Mouse (Mus musculus): ENCODE data around the gene Cacfd1.

Gene Cacfd1

GRCm38 (mm10) chr2:27009714-27010244 is at the start of gene Cacfd1:
Cacfd1 (plus strand) TSS chr2:27009926.
- peak; percentile 83 for DNase-seq (ENCODE audit: low read depth, low spot score)

GRCm38 (mm10) chr2:26960756-26961155 is 49.0 kb upstream of the Cacfd1 start:
- peak; percentile 50 for DNase-seq (ENCODE audit: low read depth, low spot score)

GRCm38 (mm10) chr2:26963923-26964723 is 45.6 kb upstream of the Cacfd1 start, which contains the start of gene Rexo4:
Rexo4 (minus strand) TSS chr2:26964386.
- DNase-seq (ENCODE audit: low read depth, low spot score), result peak; percentile 94

- DNase-seq (ENCODE audit: low read depth, low spot score), result no peak
These were observed 44.9 kb upstream of the Cacfd1 start for GRCm38 (mm10) chr2:26964724-26965370.

- no peak for DNase-seq (ENCODE audit: low read depth, low spot score)
These were observed 42.5 kb upstream of the Cacfd1 start for GRCm38 (mm10) chr2:26967262-26967661.

- DNase-seq (ENCODE audit: low read depth, low spot score), result no peak
These were observed 36.6 kb upstream of the Cacfd1 start, which contains the start of gene Adamts13 for GRCm38 (mm10) chr2:26973116-26973515. Adamts13 (plus strand) TSS chr2:26973416.

GRCm38 (mm10) chr2:26973960-26974359 is 35.8 kb upstream of the Cacfd1 start:
- no peak for DNase-seq (ENCODE audit: low read depth, low spot score)

GRCm38 (mm10) chr2:26980361-26980760 is 29.4 kb upstream of the Cacfd1 start:
- no peak for DNase-seq (ENCODE audit: low read depth, low spot score)

- DNase-seq (ENCODE audit: low read depth, low spot score), result no peak
These were observed 25.5 kb upstream of the Cacfd1 start for GRCm38 (mm10) chr2:26984179-26984578.

GRCm38 (mm10) chr2:26984640-26985039 is 25.1 kb upstream of the Cacfd1 start:
- no peak for DNase-seq (ENCODE audit: low read depth, low spot score)

GRCm38 (mm10) chr2:26993936-26994335 is 15.8 kb upstream of the Cacfd1 start:
- DNase-seq (ENCODE audit: low read depth, low spot score), result no peak

- peak; percentile 31 for DNase-seq (ENCODE audit: low read depth, low spot score)
These were observed 12.2 kb upstream of the Cacfd1 start for GRCm38 (mm10) chr2:26997498-26997897.

- no peak for DNase-seq (ENCODE audit: low read depth, low spot score)
These were observed 11.7 kb upstream of the Cacfd1 start for GRCm38 (mm10) chr2:26997993-26998392.

GRCm38 (mm10) chr2:27006255-27006654 is 3.5 kb upstream of the Cacfd1 start:
- no peak for DNase-seq (ENCODE audit: low read depth, low spot score)

GRCm38 (mm10) chr2:27007701-27008100 is 2.0 kb upstream of the Cacfd1 start:
- no peak for DNase-seq (ENCODE audit: low read depth, low spot score)

GRCm38 (mm10) chr2:27017802-27018201 is 8.1 kb downstream of the Cacfd1 start:
- peak; percentile 85 for DNase-seq (ENCODE audit: low read depth, low spot score)

- no peak for DNase-seq (ENCODE audit: low read depth, low spot score)
These were observed 9.8 kb downstream of the Cacfd1 start for GRCm38 (mm10) chr2:27019530-27019929.

- DNase-seq (ENCODE audit: low read depth, low spot score), result no peak
These were observed 11.4 kb downstream of the Cacfd1 start for GRCm38 (mm10) chr2:27021103-27021502.

- no peak for DNase-seq (ENCODE audit: low read depth, low spot score)
These were observed 12.9 kb downstream of the Cacfd1 start for GRCm38 (mm10) chr2:27022612-27023011.

- no peak for DNase-seq (ENCODE audit: low read depth, low spot score)
These were observed 14.4 kb downstream of the Cacfd1 start for GRCm38 (mm10) chr2:27024136-27024535.

GRCm38 (mm10) chr2:27025545-27025944 is 15.8 kb downstream of the Cacfd1 start:
- no peak for DNase-seq (ENCODE audit: low read depth, low spot score)

GRCm38 (mm10) chr2:27026332-27026731 is 16.6 kb downstream of the Cacfd1 start:
- DNase-seq (ENCODE audit: low read depth, low spot score), result no peak
